Mouse (Mus musculus): ENCODE measurements around the gene Fbxo30.

DNA sequence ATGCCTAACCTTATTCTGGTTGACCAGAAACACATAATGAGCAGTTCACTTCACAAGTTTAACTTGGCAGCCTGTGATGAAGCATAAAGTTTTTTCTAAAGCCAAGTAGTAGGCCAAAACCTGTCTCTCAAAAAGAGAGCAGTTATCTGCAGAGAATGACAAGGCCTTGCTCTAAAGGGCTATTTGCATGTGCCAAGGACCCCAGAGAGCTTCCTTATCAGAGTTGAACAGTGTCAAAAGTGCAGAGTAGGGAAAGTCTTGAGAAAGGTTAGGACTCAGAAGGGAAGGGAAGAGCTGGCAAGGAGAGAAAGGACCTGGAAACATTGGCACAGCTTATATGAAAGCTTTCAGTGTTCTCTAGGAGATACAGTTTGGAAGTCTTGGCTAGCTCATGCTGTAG lies 29.4 kb downstream of the Fbxo30 start:
- no peak for TF ChIP-seq POLR2A (IDR thresholded peaks at IDR 0.05; ENCODE audit: insufficient read depth, low read depth, low read length)
- no peak for TF ChIP-seq CTCF (IDR thresholded peaks at IDR 0.05; ENCODE audit: insufficient read depth, low read depth, low read length)

Measured in olfactory bulb, adult 2 months (tissue).